Mouse (Mus musculus): ENCODE data around the gene Adgrg6.

GRCm38 (mm10) chr10:14391025-14391639, 154.3 kb downstream of the Adgrg6 start:
- TF ChIP-seq POLR2A (IDR thresholded peaks at IDR 0.05; ENCODE audit: extremely low read depth, insufficient read depth, low read length) (no peak), CTCF (IDR thresholded peaks at IDR 0.05; ENCODE audit: extremely low read depth, insufficient read depth, low read length) (peak; percentile 87)
